Mouse (Mus musculus) layer of hippocampus, adult 2 months (tissue): Measurements from ENCODE around the gene Zer1. TPM values are rescaled to one million over a fixed set of nuclear protein-coding genes. Genes with fewer than 3 reads are reported as not detected.
"Not testable (repeated sequence)": the region's sequence is repeated elsewhere in the genome, so short reads cannot be mapped to it uniquely, and the experiment has no call there.

Experiments used
- DNase-seq, 2 experiments: peaks; one replicate each; pipeline ENCODE4 v3.0.0; 2022; ENCODE audit warnings: low spot score in 2 of 2
- H3K27ac ChIP-seq: fragments of 200-600 bp; 2 replicates; pipeline ENCODE4 v1.8.1; 2022
- H3K4me3 ChIP-seq: fragments of 200-600 bp; 2 replicates; pipeline ENCODE4 v1.8.1; 2022; ENCODE audit warnings: mild to moderate bottlenecking
- CTCF ChIP-seq: fragments of 200-600 bp; conservative IDR thresholded peaks from 2 replicates; pipeline ENCODE4 v1.8.1; 2022; ENCODE audit warnings: antibody characterized with exemption, mild to moderate bottlenecking, moderate library complexity
- long read RNA-seq, 2 experiments: library from polyadenylated mRNA; stranded (forward); transcript quantifications; one replicate each; pipeline ENCODE4 v2.0.0; 2021; ENCODE audit warnings: borderline mapping rate in 2 of 2
- total RNA-seq, 2 experiments: library from RNA; stranded (reverse); gene quantifications; 2 replicates each; pipeline ENCODE4 v1.2.3; 2021

The Zer1 gene
- total RNA-seq: 100 to 1,000 TPM; 197 to 199 TPM
- long read RNA-seq, experiment 1, full-length matches to known transcripts: 103 of 207 reads
- long read RNA-seq, experiment 1, partial matches to known transcripts: 27 of 207 reads
- long read RNA-seq, experiment 1, other reads (novel, unspliced or antisense): 77 of 207 reads
- long read RNA-seq, experiment 2, full-length matches to known transcripts: 142 of 343 reads
- long read RNA-seq, experiment 2, partial matches to known transcripts: 72 of 343 reads
- long read RNA-seq, experiment 2, other reads (novel, unspliced or antisense): 129 of 343 reads

- Histone ChIP-seq H3K27ac (peak within 1 kb of the TSS; percentile 97), H3K4me3 (peak within 1 kb of the TSS; percentile 88)
- DNase-seq: peak; percentile 93 to 96
- TF ChIP-seq CTCF: no peak
These were observed at the start of gene Zer1 for GRCm38 (mm10) chr2:30124472-30125274. Gene Zer1 (minus strand): TSS chr2:30124585.

- no peak for TF ChIP-seq CTCF
- no peak for DNase-seq
- H3K4me3 ChIP-seq: no peak overlapping the region
These were observed 49.3 kb upstream of the Zer1 start for GRCm38 (mm10) chr2:30173541-30174240.

GRCm38 (mm10) chr2:30171997-30172382, 47.6 kb upstream of the Zer1 start:
- H3K4me3 ChIP-seq: peak overlapping the region; percentile 74
- TF ChIP-seq CTCF: no peak
- no peak for DNase-seq

More at GRCm38 (mm10) chr2:30173541-30174240, 49.3 kb upstream of the Zer1 start:
- no peak overlapping the region for H3K27ac ChIP-seq

GRCm38 (mm10) chr2:30171371-30171996, 47.1 kb upstream of the Zer1 start, which contains the start of gene Endog:
Gene Endog (plus strand): TSS chr2:30171493.
- peak; percentile 84 to 89 for DNase-seq
- H3K4me3 ChIP-seq: peak within 1 kb of the TSS; percentile 74
- H3K27ac ChIP-seq: peak within 1 kb of the TSS; percentile 100
- TF ChIP-seq CTCF: no peak

More at GRCm38 (mm10) chr2:30171997-30172382, 47.6 kb upstream of the Zer1 start:
- H3K27ac ChIP-seq: peak overlapping the region; percentile 100

- TF ChIP-seq CTCF: peak; percentile 60
- no peak for DNase-seq
- Histone ChIP-seq H3K27ac (no peak overlapping the region), H3K4me3 (no peak overlapping the region)
These were observed 42.3 kb upstream of the Zer1 start for GRCm38 (mm10) chr2:30166677-30167076.

- no peak for TF ChIP-seq CTCF
- no peak for DNase-seq
- Histone ChIP-seq H3K4me3 (no peak overlapping the region), H3K27ac (no peak overlapping the region)
These were observed 40.1 kb upstream of the Zer1 start for GRCm38 (mm10) chr2:30164340-30164932.

- H3K27ac ChIP-seq: no peak overlapping the region
- peak in 1 of 2 experiments; percentile 40 for DNase-seq
- TF ChIP-seq CTCF: peak; percentile 86
- H3K4me3 ChIP-seq: no peak overlapping the region
These were observed 37.4 kb upstream of the Zer1 start for GRCm38 (mm10) chr2:30161809-30162208.

GRCm38 (mm10) chr2:30159871-30160270, 35.5 kb upstream of the Zer1 start:
- not testable (repeated sequence) for DNase-seq, H3K27ac ChIP-seq, H3K4me3 ChIP-seq

GRCm38 (mm10) chr2:30152616-30153015, 28.2 kb upstream of the Zer1 start:
- H3K4me3 ChIP-seq: no peak overlapping the region
- no peak for TF ChIP-seq CTCF
- no peak overlapping the region for H3K27ac ChIP-seq
- DNase-seq: no peak

- no peak overlapping the region for H3K27ac ChIP-seq
- H3K4me3 ChIP-seq: no peak overlapping the region
- TF ChIP-seq CTCF: no peak
- no peak for DNase-seq
These were observed 27.5 kb upstream of the Zer1 start for GRCm38 (mm10) chr2:30151840-30152239.

GRCm38 (mm10) chr2:30147466-30147865, 23.1 kb upstream of the Zer1 start:
- Histone ChIP-seq H3K27ac (no peak overlapping the region), H3K4me3 (no peak overlapping the region)
- DNase-seq: no peak
- TF ChIP-seq CTCF: no peak

- Histone ChIP-seq H3K27ac (no peak overlapping the region), H3K4me3 (no peak overlapping the region)
- DNase-seq: no peak
- TF ChIP-seq CTCF: no peak
These were observed 20.1 kb upstream of the Zer1 start for GRCm38 (mm10) chr2:30144436-30144835.

GRCm38 (mm10) chr2:30140021-30140420, 15.6 kb upstream of the Zer1 start:
- peak in 1 of 2 experiments; percentile 36 for DNase-seq
- H3K27ac ChIP-seq, H3K4me3 ChIP-seq: not testable (repeated sequence)
